Mouse (Mus musculus) layer of hippocampus, adult 11-12 months (tissue): ENCODE data around the gene Alpl.

Experiments
- DNase-seq: peaks from one replicate; pipeline ENCODE4 v3.0.0; 2022; ENCODE audit warnings: low spot score

Gene Alpl

DNA sequence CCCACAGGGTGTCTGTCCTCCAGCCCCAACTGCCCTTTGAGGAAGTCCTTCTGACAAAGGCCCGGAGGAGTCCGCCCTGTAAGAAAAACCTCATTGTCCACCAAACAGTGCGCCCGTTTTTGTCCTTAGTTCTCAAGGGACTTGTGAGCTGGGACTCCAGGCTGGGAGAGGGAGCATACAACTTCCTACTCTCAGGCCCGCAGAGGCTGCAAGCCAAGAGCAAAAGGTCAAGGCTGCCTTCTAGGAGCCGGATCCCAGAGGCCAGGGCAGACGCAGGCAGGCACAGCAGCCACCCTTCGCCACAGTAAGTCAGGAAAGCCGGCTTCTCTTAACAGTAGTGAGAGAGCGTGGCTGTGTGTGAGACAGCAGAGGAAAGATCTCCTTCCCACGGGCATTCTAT is 4.1 kb upstream of the Alpl start:
- DNase-seq = no peak

DNA sequence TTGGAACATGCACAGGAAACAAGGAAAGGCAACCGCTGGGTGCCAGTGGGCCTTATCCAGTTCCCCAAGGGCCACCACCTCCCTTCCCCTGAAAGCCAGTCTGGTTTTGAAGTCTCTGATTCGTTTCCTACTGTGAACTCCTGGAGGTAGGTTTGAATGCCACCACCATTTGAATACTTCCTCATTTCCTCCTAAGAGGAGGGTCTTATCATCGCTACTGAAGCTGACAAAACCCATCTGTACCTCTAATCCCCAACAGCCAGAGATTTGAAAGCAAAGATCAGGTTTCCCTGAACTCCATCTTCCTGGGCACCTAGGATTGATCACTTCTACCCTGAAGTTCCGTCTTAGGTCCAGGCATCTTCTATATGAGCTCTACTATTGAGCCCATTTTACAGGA is 854 bp upstream of the Alpl start:
- no peak for DNase-seq

DNA sequence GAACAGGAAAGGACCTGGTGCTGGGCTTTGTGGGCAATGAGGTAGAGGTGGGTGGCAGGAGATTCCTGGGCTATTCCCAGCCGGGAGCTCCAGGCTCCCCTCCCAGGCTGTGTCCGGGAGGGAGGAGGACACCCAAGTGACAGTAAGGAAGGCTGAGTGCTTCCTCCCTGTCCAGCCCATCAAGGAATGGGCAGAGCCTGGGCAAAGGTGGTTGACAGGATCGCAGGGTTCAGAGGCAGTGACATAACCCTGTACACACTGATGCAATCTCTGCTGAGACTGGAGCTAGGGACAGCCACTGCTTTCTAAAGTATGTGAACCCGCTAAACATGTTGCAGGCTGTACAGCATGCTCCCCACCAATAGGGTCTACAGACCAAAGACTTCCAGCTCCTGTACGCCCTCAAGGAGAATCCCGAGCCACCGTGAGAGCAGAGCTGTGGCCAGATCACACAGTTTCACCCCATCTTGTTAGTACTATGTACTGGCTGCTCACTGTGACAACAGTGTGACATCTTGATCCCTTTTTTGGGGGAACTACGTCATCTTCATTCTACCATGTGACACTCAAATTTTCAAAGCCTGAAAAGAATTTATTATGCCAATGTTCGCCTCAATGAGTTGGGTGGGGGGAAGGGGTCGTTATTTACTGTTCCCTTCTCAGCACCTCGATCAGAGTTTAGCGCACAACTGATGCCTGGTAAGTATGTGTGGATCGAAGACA is 1.8 kb downstream of the Alpl start:
- DNase-seq = no peak

DNA sequence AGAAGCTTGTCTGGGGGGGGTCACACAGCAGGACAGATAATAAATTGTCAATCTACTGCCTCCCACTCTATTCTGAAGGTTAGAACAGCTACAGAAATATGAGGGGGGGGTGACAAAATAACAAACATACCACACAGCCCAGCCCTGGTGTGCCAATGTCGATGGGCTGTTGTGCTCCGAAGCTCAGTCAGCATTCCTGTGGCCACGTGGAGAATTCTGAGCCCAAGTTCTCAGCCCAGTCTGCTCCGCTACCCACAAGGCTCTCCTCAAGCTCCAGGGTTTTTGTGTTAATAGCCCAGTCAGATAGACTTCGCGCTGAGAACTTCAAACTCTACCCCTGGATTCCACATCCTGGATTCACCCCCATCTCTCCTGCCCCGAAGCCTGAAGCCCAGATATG is 2.6 kb downstream of the Alpl start:
- no peak for DNase-seq

DNA sequence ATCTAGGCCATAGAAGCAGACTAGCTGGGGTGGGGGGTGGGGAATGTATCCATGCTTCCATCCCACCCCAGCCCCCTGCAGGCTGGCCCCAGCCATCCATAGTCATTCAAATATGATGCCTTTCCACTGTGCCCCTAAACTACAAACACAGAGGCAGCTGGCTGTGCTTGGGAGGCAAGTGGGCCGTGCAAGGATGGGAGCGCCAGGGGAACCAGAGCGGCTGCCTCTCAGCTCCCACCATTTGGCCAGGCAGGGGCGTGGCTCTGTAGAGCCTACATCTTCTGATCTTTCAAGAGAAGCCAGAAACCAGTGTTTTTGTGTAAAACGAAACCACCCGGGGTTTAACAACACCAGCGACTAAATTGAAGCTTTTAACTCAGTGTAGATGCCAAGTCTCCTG is 4.7 kb downstream of the Alpl start:
- DNase-seq = no peak

DNA sequence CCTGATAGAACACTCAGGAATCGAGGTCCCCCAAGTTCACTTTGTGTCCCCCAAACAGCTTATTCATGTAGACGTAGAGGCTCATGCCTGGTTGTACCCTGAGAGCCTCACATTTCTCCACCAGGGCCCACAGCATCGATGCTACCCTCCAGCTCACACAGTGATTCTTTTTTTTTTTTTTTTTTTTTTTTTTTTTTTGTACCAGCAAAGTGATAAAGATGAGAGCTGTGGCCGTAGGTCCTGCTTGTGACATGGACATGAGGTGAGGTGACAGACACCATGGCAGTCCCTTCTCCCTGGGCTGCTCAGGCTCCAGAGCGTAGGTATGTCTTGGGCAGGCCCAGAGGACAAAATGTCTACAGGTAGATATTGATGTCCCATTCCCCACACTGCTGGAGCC is 5.2 kb downstream of the Alpl start:
- DNase-seq = no peak

DNA sequence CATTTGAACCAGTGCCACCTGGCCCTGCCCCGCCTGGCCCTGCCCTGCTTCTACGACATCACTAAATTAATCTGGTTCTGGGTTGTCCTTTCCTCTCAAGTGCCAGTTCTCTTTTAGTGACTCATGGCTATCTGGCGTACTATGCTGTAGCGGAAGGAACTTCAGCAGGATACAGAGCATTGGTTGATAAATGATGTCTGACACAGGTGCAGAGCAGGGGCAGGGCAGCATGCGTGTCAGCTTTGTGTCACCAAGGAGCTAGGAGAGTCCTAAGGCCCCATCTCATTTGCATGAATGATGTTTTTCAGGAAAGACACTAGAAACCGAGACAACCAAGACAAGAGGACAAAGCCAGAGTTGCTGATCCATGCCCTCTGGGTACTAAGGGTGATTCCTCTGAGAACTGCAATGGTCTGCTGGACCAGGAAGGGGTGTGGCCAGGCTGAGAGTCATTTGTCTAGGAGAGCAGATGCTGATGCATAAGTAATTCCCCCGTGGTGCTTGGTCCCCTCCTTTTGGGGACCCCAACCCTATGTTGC is 7.6 kb downstream of the Alpl start:
- DNase-seq = no peak

DNA sequence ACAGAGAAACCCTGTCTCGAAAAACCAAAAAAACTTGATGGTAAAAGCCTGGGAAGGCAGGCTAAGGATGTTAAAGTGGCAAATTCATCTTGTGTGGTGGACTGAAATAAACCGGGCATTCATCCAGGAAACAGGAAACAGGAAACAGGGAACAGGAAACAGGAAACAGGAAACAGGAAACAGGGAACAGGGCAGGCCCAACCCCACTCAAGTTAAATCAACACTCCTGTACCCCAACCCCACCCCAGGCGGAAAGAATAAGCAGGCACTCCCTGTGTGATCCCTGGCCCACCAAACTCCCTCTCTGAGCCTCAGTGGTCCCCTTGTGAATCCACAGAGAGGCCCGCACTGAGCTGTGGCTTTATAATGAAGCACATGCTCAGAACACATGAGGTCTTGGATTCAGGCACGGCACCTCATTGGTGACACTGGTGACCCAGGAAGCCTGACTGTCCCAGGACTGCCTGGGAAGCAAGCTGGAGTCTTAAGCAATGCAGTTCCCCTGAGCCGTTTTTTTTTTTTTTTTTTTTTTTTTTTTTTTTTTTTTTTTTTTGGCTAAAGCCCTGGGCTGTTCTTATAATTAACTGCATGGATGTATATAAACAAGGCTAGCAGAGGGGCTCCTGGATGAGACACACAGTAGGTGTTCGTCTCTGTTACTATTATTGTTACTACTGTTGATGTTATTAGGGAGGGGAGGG is 8.4 kb downstream of the Alpl start:
- DNase-seq = no peak

DNA sequence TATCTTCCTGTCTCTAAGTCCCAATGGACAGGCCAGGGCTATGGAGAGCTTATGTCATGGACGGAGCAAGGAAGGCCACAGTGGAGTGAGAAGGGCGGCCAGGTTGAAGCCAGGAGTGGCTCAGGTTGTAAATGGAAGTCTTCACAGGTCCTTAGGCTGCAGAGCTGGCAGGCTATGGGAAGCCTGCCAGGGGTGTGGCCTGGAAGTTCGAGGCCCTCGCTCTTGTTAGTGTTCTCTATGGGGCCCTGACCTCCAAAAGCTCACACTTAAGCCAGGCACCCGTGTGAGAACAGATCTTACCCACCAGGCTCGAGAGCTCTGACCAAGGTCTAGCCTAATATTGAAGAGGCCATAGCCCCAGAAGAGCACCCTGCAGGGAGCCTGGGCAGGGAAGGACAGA is 9.7 kb downstream of the Alpl start:
- DNase-seq = no peak

DNA sequence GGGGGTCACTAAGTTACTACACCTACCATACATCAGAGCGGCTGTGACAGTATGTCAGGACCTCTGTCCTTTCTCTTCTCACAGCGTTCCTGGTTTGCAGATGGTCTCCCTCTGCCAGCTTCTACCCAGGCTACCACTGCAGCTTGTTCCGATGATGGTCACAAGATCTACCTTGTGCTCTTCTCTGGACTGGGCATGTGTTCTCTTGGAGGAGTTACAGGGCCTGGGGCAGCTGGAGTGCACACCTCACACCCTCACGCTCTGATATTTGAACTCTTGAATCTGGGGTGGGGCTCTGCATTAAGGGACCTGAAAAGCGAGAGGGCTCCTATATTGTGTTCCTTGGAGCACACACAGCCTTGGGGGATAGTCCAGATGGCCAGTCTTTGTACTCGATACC is 10.9 kb downstream of the Alpl start:
- no peak for DNase-seq

DNA sequence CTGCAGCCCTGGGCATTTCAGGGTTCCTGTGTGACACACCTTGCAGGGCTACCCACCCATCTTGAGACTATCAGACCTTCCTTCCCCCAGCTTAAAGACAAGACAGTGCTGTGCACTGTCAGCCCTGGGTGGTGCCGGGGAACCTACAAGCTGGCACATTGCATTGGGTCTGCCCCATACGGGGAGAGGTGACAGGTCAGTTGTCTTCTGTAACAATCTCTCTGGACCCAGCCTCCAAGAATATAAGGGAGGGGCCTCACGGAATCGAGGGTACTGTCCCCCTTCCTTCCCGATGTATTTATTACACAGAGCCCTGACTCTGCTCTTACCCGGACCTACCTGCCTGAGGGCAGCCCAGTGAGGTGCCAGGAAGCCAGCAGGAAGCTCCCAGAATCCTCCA is 11.4 kb downstream of the Alpl start:
- DNase-seq = no peak

DNA sequence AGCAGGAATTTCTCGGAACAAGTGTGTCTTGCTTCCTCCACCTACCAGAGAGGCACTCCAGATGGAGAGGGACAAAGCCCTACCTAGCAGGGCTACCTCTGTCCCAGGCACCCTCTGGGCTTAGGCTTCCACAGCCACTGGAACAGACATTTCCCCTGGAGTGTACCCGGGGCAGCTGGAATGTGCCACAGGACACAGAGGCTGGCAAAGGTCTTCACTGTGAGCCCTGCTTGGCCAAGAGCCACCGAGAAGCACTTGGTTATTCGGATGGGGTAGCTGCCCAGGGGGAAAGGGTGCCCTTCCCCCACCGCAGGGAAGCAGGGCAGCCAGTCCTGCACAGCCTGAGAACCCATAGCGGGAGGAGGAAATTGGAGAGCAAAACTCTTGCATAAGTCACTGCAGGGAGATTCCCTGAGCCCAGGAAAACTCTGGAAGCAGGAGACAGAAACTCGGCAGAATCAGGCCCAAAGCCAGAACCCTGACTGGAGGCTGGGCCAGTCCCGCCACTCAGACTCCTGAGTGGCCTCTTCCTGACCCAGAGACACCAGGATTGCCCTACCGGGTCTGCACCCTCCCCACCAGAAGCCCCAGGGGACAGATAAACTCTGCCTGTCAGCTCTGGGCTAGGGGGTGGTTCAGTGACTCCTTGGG is 12.5 kb downstream of the Alpl start:
- peak; percentile 53 for DNase-seq

DNA sequence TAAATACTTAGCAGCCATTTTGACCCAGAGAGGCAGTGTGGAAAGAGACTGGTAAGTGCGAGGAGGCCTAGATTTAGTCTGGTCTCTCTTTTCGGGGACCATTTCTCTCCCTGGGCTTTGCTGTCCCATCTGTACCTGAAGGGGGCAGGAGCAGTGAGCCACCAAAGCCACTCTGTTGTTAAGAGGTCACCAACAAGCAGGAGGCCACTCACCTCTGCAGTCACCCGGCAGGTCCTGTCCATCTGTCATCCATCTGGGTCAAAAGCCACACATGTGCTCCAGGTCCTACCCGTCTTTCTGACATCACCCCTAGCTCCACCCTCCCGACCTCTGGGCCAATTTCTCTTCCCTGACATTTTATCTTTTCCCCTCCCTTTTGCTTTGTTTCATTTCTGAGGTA is 14.2 kb downstream of the Alpl start:
- DNase-seq = no peak

DNA sequence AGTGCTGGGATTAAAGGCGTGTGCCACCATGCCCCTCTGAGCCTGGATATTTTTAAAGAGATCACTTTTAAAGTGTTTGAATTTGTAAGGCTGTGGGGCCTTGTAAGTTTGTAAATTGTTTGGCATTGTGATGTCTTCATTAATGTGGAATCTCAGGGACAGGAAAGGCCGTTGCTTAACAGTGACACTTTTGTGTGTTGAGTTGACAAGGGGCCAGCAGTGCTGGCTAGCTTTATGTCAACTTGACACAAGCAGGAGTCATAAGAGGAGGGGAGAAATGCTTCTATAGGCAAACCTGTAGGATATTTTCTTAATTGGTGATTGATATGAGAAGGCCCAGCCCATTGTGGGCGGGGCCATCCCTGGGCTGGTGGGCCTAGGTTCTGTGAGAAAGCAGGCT is 15.2 kb downstream of the Alpl start:
- DNase-seq = no peak

DNA sequence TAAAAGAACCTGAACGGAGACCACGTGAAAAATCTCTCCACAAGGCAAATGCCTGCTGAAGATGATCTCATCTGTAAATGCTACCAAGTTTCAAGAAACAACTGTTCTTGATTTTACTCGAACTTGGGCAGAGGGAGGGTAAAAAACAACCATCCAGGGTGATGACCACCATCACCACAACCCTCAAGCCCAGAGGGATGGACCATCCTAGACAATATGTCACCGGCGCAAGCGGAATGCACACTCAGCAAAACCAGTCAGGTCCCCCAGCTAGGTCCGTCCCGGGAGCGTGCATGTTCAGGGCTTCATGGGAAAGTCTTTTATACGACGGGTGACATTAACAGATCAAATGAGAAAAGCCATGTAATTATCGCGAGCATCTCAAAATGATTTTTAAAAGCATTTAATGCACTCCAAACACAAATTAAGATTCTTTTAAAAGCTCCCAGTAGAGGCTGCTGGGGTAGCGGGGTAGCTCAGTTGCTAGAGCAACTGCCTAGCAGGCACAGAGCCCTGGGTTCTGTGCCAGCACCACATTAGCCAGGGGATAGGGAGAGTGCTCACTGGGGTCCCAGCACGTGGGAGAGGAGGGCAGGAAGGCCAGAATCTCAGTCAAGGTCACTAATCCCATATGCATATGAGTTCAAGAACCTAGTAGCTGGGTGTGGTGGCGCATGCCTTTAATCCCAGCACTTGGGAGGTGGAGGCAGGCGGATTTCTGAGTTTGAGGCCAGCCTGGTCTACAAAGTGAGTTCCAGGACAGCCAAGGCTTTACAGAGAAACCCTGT is 17.6 kb downstream of the Alpl start:
- DNase-seq = no peak

DNA sequence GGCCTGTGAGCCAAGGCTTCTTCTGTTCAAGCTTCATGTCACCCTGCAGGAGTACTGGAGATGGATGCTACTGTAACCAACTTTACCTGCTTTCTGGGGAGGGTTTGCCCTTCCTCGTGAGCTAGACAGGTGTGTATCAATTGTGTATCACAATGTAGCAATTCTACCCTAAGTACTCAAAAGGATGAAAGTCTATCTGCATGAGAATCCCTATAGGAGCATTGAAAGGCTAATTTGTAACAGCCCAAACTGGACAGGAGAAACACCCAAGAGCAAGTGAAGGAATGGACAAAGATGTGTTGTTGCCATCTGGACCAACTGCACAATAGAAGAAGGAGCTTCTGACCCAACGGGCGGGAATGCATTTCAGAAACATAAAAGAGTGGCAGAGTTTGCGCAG is 18.3 kb downstream of the Alpl start:
- no peak for DNase-seq

DNA sequence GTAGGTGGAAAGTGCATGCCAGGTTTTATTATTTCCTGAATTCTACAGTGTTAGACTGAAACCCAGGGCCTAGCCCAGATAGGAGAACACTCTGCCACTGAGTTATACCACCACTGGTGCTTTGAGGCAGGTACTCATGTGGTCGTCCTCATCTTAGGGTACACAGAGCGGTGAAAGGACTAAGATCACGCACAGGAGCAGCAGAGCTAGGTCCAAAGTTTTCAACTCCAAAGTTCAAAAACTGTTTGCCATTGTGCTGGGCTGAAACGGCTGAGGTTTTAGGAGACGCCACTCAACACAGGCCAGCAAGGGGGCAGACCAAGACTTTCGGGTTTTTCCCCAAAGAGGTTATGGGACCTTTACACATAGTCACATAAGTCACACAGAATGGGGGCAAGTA is 21.7 kb downstream of the Alpl start:
- no peak for DNase-seq

DNA sequence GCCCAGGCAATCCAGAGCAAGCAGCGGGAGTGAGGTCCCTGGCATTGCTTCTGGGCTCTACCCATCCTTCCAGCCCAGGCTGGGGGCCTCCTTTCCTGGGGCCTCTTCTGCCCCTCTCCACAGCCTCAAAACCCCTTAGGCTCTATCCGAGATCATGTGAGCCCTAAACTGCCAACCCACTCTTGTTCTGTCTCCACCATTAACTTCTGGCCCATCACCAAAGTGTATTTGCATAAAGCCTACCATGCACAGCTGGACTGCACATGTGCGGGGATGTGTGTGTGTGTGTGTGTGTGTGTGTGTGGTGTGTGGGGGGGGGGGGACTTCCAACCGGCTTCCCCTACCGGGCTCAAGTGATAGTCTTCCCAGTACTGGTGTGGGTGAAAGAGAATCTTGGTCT is 22.2 kb downstream of the Alpl start:
- no peak for DNase-seq

DNA sequence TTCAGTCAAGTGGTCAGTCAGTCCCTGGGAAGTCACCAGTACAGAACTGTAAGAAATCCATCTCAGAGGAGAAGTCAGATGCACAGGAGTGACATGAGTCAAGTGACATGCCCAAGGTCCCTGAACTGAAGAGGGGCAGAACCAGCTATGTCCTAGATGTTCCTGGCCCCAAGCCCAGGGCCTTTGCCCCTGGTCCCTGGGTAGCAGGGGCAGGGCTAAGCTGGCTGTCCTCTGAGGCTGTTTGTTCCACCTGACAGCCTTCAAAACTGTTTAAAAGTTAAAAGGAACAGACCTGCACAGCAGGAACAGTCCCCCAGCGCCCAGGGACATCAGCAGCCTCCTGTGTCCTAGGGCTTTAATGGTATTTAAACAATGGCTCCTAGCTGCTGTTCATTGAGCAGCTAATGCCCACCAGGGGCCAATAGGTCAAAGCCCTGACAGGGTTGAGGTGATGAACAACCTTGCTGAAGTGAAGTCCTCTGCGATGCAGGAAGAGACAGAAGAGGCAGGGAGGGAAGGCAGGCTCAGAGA is 22.8 kb downstream of the Alpl start:
- no peak for DNase-seq

DNA sequence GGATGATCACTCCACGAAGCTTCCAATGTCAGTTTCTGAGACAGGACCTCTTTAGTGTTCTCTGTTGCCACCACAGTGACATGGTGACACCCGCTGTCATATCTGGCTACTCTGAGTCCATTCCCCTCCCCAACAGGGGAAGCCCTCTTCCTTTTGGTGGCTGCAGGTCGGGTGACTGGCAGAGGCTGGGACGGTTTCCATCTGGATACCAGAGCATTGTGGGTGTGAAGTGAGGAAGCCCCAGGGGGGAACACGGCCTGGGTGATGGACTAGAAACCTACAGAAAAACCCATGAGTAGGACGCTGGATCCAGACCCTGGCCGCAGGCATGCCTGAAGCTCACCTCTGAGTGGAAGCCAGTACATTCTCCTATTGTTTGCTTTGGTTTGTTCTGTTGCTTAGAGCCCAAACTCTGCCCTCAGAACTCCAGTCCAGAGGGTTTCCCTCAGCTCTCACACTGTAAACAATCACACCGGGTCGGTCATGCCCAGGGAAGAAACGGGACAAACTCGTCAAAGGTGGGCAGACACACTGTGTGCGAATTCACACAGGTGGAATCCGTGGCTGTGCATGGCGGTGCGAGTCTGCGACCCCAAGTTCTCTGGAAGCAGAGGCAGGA is 23.6 kb downstream of the Alpl start:
- DNase-seq = no peak

DNA sequence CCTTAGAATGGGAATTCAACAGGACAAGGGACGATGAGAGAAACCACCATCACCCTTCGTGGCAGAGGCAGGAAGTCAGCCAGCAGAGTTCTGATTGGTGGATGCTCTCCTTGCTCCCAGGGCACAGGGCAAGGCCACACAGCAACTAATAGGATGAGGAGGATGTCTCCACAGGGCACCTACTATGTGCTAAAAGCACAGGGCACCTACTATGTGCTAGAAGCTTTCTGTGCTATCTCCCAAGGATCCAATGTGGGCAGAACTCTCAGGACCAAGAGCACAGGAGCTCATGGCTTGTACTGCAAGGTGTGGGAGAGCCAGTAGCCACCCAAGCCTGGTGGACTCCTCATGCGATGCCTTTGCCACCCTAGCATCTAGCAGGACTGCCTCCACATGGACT is 24.4 kb downstream of the Alpl start:
- DNase-seq = no peak
